Comparison of ENCODE assay signal across 7 mouse cellular contexts in genomic region chr14:50785251-50785637, GRCm38 (mm10). TPM values are rescaled to one million over a fixed set of nuclear protein-coding genes. Genes with fewer than 3 reads are reported as not detected.
DNase-seq lines count a peak whose midpoint lies in the region; ATAC-seq lines count a peak whose summit lies in the region.

Ttc5 (minus strand) TSS chr14:50785519.

- no peaks in the 10 kb centered on the region for H3K4me1 ChIP-seq in embryonic facial prominence, embryonic 11.5 days (ENCODE audit: control insufficient read depth, insufficient read depth, low read length)
- H3K4me1 ChIP-seq in limb, embryonic 10.5 days = peaks cover 6% of the 10 kb centered on the region; the same call in 1 of the 2 replicates
- peaks cover 17% of the 10 kb centered on the region for H3K4me1 ChIP-seq in midbrain, embryonic 13.5 days (replicated peaks)

- H3K9ac ChIP-seq in embryonic facial prominence, embryonic 11.5 days (replicated peaks; ENCODE audit: low read length) = peak within 1 kb of the TSS; percentile 84
- H3K9ac ChIP-seq in midbrain, embryonic 13.5 days (replicated peaks) = peak within 1 kb of the TSS; percentile 81

- H3K4me3 ChIP-seq in embryonic facial prominence, embryonic 11.5 days (ENCODE audit: low read depth, low read length) = peak within 1 kb of the TSS; percentile 83
- peak within 1 kb of the TSS; percentile 83 for H3K4me3 ChIP-seq in limb, embryonic 10.5 days
- peak within 1 kb of the TSS; percentile 82 for H3K4me3 ChIP-seq in midbrain, embryonic 13.5 days (replicated peaks)

- DNase-seq in adrenal gland, postnatal 14 days = peak; percentile 95
- peak; percentile 92 for DNase-seq in embryonic facial prominence, embryonic 11.5 days (ENCODE audit: low spot score)
- peak; percentile 83 for DNase-seq in kidney, adult 11 months
- DNase-seq in limb, embryonic 10.5 days (ENCODE audit: low spot score) = peak; percentile 98
- DNase-seq in spleen, adult 12 weeks (ENCODE audit: low spot score) = peak; percentile 89

- 0 out of 2 replicates have a peak within 1 kb of the TSS, but pooled peaks have one; percentile 11 for H3K27ac ChIP-seq in embryonic facial prominence, embryonic 11.5 days (replicated peaks; ENCODE audit: low read depth, low read length)
- H3K27ac ChIP-seq in limb, embryonic 10.5 days = peak within 1 kb of the TSS; percentile 91
- H3K27ac ChIP-seq in midbrain, embryonic 13.5 days = peak within 1 kb of the TSS; percentile 81

- peak; percentile 80 for ATAC-seq in embryonic facial prominence, embryonic 11.5 days (replicated peaks; ENCODE audit: insufficient number of reproducible peaks, low FRiP score, low TSS enrichment, low read depth)
- peak; percentile 99 for ATAC-seq in granulocyte monocyte progenitor cell, adult 5-6 weeks (replicated peaks; ENCODE audit: poor library complexity, severe bottlenecking)
- ATAC-seq in midbrain, embryonic 13.5 days = peak; percentile 96

- H3K4me2 ChIP-seq in embryonic facial prominence, embryonic 11.5 days (ENCODE audit: low read depth, low read length) = peak within 1 kb of the TSS; percentile 19
- peak within 1 kb of the TSS; percentile 62 for H3K4me2 ChIP-seq in midbrain, embryonic 13.5 days (replicated peaks)

- H3K36me3 ChIP-seq in embryonic facial prominence, embryonic 11.5 days (replicated peaks; ENCODE audit: control insufficient read depth, insufficient read depth, low read depth, low read length) = peaks cover 3% of the 10 kb centered on the region; the same call in 1 of the 2 replicates
- peaks cover 22% of the 10 kb centered on the region for H3K36me3 ChIP-seq in limb, embryonic 10.5 days
- H3K36me3 ChIP-seq in midbrain, embryonic 13.5 days = peaks cover 16% of the 10 kb centered on the region

- 1% methylated on average over 21 of the region's 21 CpGs for WGBS in embryonic facial prominence, embryonic 11.5 days
- WGBS in limb, embryonic 10.5 days = 1% methylated on average over 21 of the region's 21 CpGs
- WGBS in midbrain, embryonic 13.5 days = under 1% methylated on average over 21 of the region's 21 CpGs

- H3K9me3 ChIP-seq in embryonic facial prominence, embryonic 11.5 days (replicated peaks; ENCODE audit: control insufficient read depth, low read length) = no peaks in the 10 kb centered on the region
- H3K9me3 ChIP-seq in limb, embryonic 10.5 days (replicated peaks) = no peaks in the 10 kb centered on the region
- H3K9me3 ChIP-seq in midbrain, embryonic 13.5 days = no peaks in the 10 kb centered on the region

- H3K27me3 ChIP-seq in embryonic facial prominence, embryonic 11.5 days (ENCODE audit: control insufficient read depth, insufficient read depth, low read length) = no peaks in the 10 kb centered on the region
- H3K27me3 ChIP-seq in limb, embryonic 10.5 days (ENCODE audit: low read depth, poor library complexity, severe bottlenecking) = no peaks in the 10 kb centered on the region
- H3K27me3 ChIP-seq in midbrain, embryonic 13.5 days = no peaks in the 10 kb centered on the region

RNA-seq across cellular contexts. Expression of gene Ttc5, which starts in this region (rescaled TPM):
- 33.6 and 40.3 TPM in 2 replicates for total RNA-seq in adrenal gland, postnatal 14 days (2021)
- 88.7 and 93.8 TPM in 2 replicates for polyA plus RNA-seq in embryonic facial prominence, embryonic 11.5 days (2014; fragmentation: Nextera tagmentation; extraction: Ambion mirVana)
- 43.2 and 47.1 TPM in 2 replicates for total RNA-seq in granulocyte monocyte progenitor cell, adult 5-6 weeks (2014; fragmentation: Nextera tagmentation)
- total RNA-seq in granulocyte monocyte progenitor cell, adult 5-6 weeks (2017) = 39.8 and 54.4 TPM in 2 replicates
- polyA plus RNA-seq in limb, embryonic 10.5 days (2016; fragmentation: Nextera tagmentation; extraction: Ambion mirVana) = 91.9 and 96.1 TPM in 2 replicates
- 130 and 136 TPM in 2 replicates for polyA plus RNA-seq in midbrain, embryonic 13.5 days (2015; fragmentation: Nextera tagmentation; extraction: Ambion mirVana)

Comparison
In these comparisons a context has a peak if more than half of its experiments do, and no peak if none do; other contexts are left out.
1. Peak in every context shown above with its lines: DNase-seq, ATAC-seq, H3K4me3 ChIP-seq and H3K27ac ChIP-seq.
2. H3K27ac ChIP-seq: peak in every context shown above with its lines; median percentile 91 in limb, embryonic 10.5 days; 81 in midbrain, embryonic 13.5 days; 11 in embryonic facial prominence, embryonic 11.5 days.